In the genomic region with DNA sequence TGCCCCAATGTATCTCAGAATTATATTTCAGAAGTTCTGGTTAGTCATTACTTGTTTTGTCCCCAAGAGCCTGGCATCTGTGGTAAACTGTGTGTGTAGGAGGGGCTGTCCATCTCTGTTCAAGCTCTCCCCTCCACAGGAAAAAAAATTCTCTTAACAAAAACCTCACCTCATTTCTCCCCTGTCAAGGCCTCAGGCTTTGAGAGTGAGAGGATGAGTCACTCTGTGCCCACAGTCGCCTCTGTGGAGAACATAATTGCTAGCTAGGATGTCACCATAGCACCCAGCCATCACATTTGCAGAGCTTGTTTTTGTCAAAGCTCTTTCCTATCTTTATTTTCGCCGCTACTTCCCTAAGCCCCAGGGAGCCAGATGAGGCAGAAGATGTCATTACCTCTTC, we compare ENCODE assay signal across 19 mouse cellular contexts.
DNase-seq lines count a peak whose midpoint lies in the region; ATAC-seq and TF ChIP-seq lines count a peak whose summit lies in the region.
"Had no signal": no experiment of that assay in that cellular context is flagged by ENCODE, and none has a peak within 500 bp of the region (broad histone marks: within the 10 kb centered on the region; RNA-seq: fewer than 3 reads in every experiment).

No protein-coding gene starts in this region.

- peak; percentile 77 for ATAC-seq in Patski
- ATAC-seq: forebrain, embryonic 13.5 days; midbrain, embryonic 16.5 days had no signal

- H3K36me3 ChIP-seq in myocyte (ENCODE audit: control insufficient read depth, insufficient read depth) = no peaks in the 10 kb centered on the region
- H3K36me3 ChIP-seq: limb, embryonic 10.5 days had no signal

- H3K79me2 ChIP-seq in myocyte (ENCODE audit: control insufficient read depth, insufficient read depth) = no peaks in the 10 kb centered on the region

- H3K27ac ChIP-seq in gastrocnemius, adult 2 months = no peak overlapping the region
- H3K27ac ChIP-seq: forebrain, embryonic 13.5 days; limb, embryonic 10.5 days had no signal

- no peak for TF ChIP-seq CTCF in Patski (IDR thresholded peaks at IDR 0.05)
- TF ChIP-seq CTCF in gastrocnemius, adult 2 months (IDR thresholded peaks at IDR 0.05) = no peak

- POLR2A ChIA-PET in Patski (lab: Charles Lee) = interaction anchor here (1.2 kb wide), 1 partner anchor 75 kb away, joined by 3 read pairs; the partner anchor contains the start of gene Msn

- no peak overlapping the region for H3K4me3 ChIP-seq in myocyte
- no peak overlapping the region for H3K4me3 ChIP-seq in gastrocnemius, adult 2 months
- H3K4me3 ChIP-seq: erythroblast, embryonic 14.5 days; forebrain, embryonic 13.5 days; limb, embryonic 10.5 days had no signal

- DNase-seq in 3134 (ENCODE audit: extremely low read depth, insufficient read length, low spot score) = peak; percentile 26
- peak; percentile 80 for DNase-seq in 416B (ENCODE audit: low read depth)
- no peak for DNase-seq in Patski (ENCODE audit: low read depth, low spot score)
- DNase-seq in urinary bladder, adult 2 months (ENCODE audit: low spot score) = no peak
- DNase-seq in gastrocnemius, adult 2 months = no peak
- DNase-seq in thymus, postnatal 10 days (ENCODE audit: low spot score in 2 of 2) = no peak
- DNase-seq: adrenal gland, postnatal 36 days; cerebellum, adult 18-20 months; gastrocnemius, postnatal 36 days; kidney, adult 9 months; kidney, postnatal 25 days; lung, adult 2 months; lung, postnatal 36 days; spleen, adult 18-20 months had no signal

- intact Hi-C loops in gastrocnemius, adult 2 months (cut with DNase I) = loop anchor here (5.0 kb wide), 1 partner anchor 112 kb away; no protein-coding TSS in a partner anchor

- H3K27me3 ChIP-seq in Patski (peaks cover 10% of the 10 kb centered on the region), myocyte (ENCODE audit: control insufficient read depth, insufficient read depth, insufficient read length) (no peaks in the 10 kb centered on the region)
- H3K27me3 ChIP-seq: forebrain, embryonic 13.5 days had no signal

- in situ Hi-C loops in Patski (cut with MboI; ENCODE audit: low pct_unique_long_range_greater_than_20kb) = loop anchor here (5.0 to 25.0 kb wide), 3 partner anchors 67 to 1417 kb away; no protein-coding TSS in a partner anchor

- no peak for TF ChIP-seq POLR2A in myocyte (IDR thresholded peaks at IDR 0.05; ENCODE audit: insufficient read length, low read depth)

- peak overlapping the region; percentile 62 for H3K4me2 ChIP-seq in myocyte (ENCODE audit: low read depth)
- H3K4me2 ChIP-seq: forebrain, embryonic 13.5 days had no signal

- no peak overlapping the region for H3ac ChIP-seq in myocyte (ENCODE audit: control insufficient read depth, insufficient read length)

- CTCF ChIA-PET in Patski (lab: Charles Lee) = interaction anchor here (1.0 to 2.2 kb wide), 9 partner anchors 32 to 159 kb away, joined by 3 to 22 read pairs (median 5); no protein-coding TSS in a partner anchor

TF ChIP-seq in myocyte, 11 proteins besides CTCF, POLR2A, EP300 and RAD21:
- TF ChIP-seq MAX (IDR thresholded peaks at IDR 0.05; ENCODE audit: low read depth) = no peak
- no peak for TF ChIP-seq SRF (IDR thresholded peaks at IDR 0.05; ENCODE audit: control insufficient read depth, insufficient read length, low read depth)
- no peak for TF ChIP-seq USF1 (IDR thresholded peaks at IDR 0.05; ENCODE audit: low read depth)
- no peak for TF ChIP-seq E2F4 (IDR thresholded peaks at IDR 0.05; ENCODE audit: insufficient read depth)
- TF ChIP-seq CEBPB (IDR thresholded peaks at IDR 0.05; ENCODE audit: insufficient read depth, poor library complexity, severe bottlenecking) = no peak
- TF ChIP-seq MYOG (IDR thresholded peaks at IDR 0.05; ENCODE audit: control insufficient read depth in 1 of 3, insufficient read depth in 1 of 3, insufficient read length in 2 of 3, low read depth in 2 of 3) = no peak
- no peak for TF ChIP-seq REST (IDR thresholded peaks at IDR 0.05; ENCODE audit: insufficient read depth, insufficient read length)
- TF ChIP-seq TCF3 (IDR thresholded peaks at IDR 0.05; ENCODE audit: insufficient read length, low read depth) = no peak
- TF ChIP-seq POLR2AphosphoS2 (IDR thresholded peaks at IDR 0.05; ENCODE audit: insufficient read length, low read depth) = no peak
- TF ChIP-seq MYOD1 (IDR thresholded peaks at IDR 0.05; ENCODE audit: control insufficient read depth in 1 of 3, insufficient read length in 2 of 3, low read depth in 2 of 3) = no peak
- no peak for TF ChIP-seq TCF12 (IDR thresholded peaks at IDR 0.05; ENCODE audit: insufficient read depth, poor library complexity, severe bottlenecking)
TF ChIP-seq in myocyte: peak in this region for 0.

Comparison
In these comparisons a context has a peak if more than half of its experiments do, and no peak if none do; other contexts are left out.
1. DNase-seq: peak in 3134 (single experiment) and 416B (single experiment); none in Patski (single experiment), urinary bladder, adult 2 months (single experiment), gastrocnemius, adult 2 months (single experiment) and thymus, postnatal 10 days (0 of 2).